In genomic region chr8:83921558-83921957, GRCm38 (mm10) we compare ENCODE assay signal across 8 mouse cellular contexts. TPM values are rescaled to one million over a fixed set of nuclear protein-coding genes. Genes with fewer than 3 reads are reported as not detected.
DNase-seq lines count a peak whose midpoint lies in the region; ATAC-seq lines count a peak whose summit lies in the region.

No protein-coding gene starts in this region.

- peak; percentile 70 for DNase-seq in A20 (ENCODE audit: low read depth, low spot score)
- peak; percentile 88 for DNase-seq in NIH3T3 (ENCODE audit: low read depth)
- peak; percentile 88 for DNase-seq in cerebellum, adult 9-10 months
- peak; percentile 81 to 94 for DNase-seq in frontal cortex, adult 2 months (ENCODE audit: extremely low spot score in 1 of 2, low spot score in 1 of 2)
- peak; percentile 78 to 93 for DNase-seq in layer of hippocampus, adult 18-20 months (ENCODE audit: low spot score in 2 of 2)
- DNase-seq in ovary, postnatal 36 days (ENCODE audit: low spot score), result peak; percentile 58
- DNase-seq in thymus, postnatal 4 days, result peak; percentile 89

- H3K9ac ChIP-seq in lung, embryonic 16.5 days (ENCODE audit: low read length), result no peak overlapping the region

- peaks cover 32% of the 10 kb centered on the region for H3K36me3 ChIP-seq in lung, embryonic 16.5 days (ENCODE audit: control insufficient read depth, insufficient read depth, low read length)

- no peak overlapping the region for H3K27ac ChIP-seq in lung, embryonic 16.5 days (ENCODE audit: low read length)

- H3K27me3 ChIP-seq in lung, embryonic 16.5 days (ENCODE audit: control insufficient read depth, insufficient read depth, low read depth, low read length), result no peaks in the 10 kb centered on the region

- H3K4me1 ChIP-seq in lung, embryonic 16.5 days (replicated peaks; ENCODE audit: control insufficient read depth, insufficient read depth, low read length), result no peaks in the 10 kb centered on the region

- 60% methylated on average over 3 of the region's 3 CpGs for WGBS in lung, embryonic 16.5 days

- H3K9me3 ChIP-seq in lung, embryonic 16.5 days (ENCODE audit: control insufficient read depth, low read length), result no peaks in the 10 kb centered on the region

- no peak overlapping the region for H3K4me3 ChIP-seq in lung, embryonic 16.5 days (ENCODE audit: low read length)

- peak; percentile 23; the same call in 1 of the 2 replicates for ATAC-seq in lung, embryonic 16.5 days (ENCODE audit: low read depth)

- no peak overlapping the region for H3K4me2 ChIP-seq in lung, embryonic 16.5 days (ENCODE audit: low read depth, low read length)

RNA-seq across cellular contexts. Expression of gene Adgrl1, which starts 21.7 kb away (rescaled TPM):
- 199 and 247 TPM in 2 replicates for polyA plus RNA-seq in frontal cortex, adult 2 months (2012; rRNA removed)
- total RNA-seq in layer of hippocampus, adult 18-20 months (2021), result 100 to 1,000 TPM; 306 to 309 TPM
- polyA plus RNA-seq in lung, embryonic 16.5 days (2015; fragmentation: Nextera tagmentation; extraction: Ambion mirVana), result 14.8 and 16.1 TPM in 2 replicates

RNA-seq across cellular contexts. Expression of gene Gm10644, which starts 33.4 kb away (rescaled TPM):
- 0.63 and 0.68 TPM in 2 replicates for polyA plus RNA-seq in frontal cortex, adult 2 months (2012; rRNA removed)
- under 1 TPM; 0.68 to 0.72 TPM for total RNA-seq in layer of hippocampus, adult 18-20 months (2021)
- polyA plus RNA-seq in lung, embryonic 16.5 days (2015; fragmentation: Nextera tagmentation; extraction: Ambion mirVana), result 0.69 and 1.1 TPM in 2 replicates

RNA-seq across cellular contexts. Expression of gene Asf1b, which starts 33.7 kb away (rescaled TPM):
- polyA plus RNA-seq in frontal cortex, adult 2 months (2012; rRNA removed), result 1.2 and 1.6 TPM in 2 replicates
- under 1 TPM; 0.36 to 0.47 TPM for total RNA-seq in layer of hippocampus, adult 18-20 months (2021)
- 76.7 and 82.8 TPM in 2 replicates for polyA plus RNA-seq in lung, embryonic 16.5 days (2015; fragmentation: Nextera tagmentation; extraction: Ambion mirVana)

RNA-seq across cellular contexts. Expression of gene Prkaca, which starts 51.2 kb away (rescaled TPM):
- polyA plus RNA-seq in frontal cortex, adult 2 months (2012; rRNA removed), result 161 and 176 TPM in 2 replicates
- 100 to 1,000 TPM; 274 to 277 TPM for total RNA-seq in layer of hippocampus, adult 18-20 months (2021)
- 103 and 133 TPM in 2 replicates for polyA plus RNA-seq in lung, embryonic 16.5 days (2015; fragmentation: Nextera tagmentation; extraction: Ambion mirVana)

Comparison
In these comparisons a context has a peak if more than half of its experiments do, and no peak if none do; other contexts are left out.
1. RNA of gene Adgrl1, which starts 21.7 kb away (polyA plus RNA-seq): 199 to 247 TPM in frontal cortex, adult 2 months; 14.8 to 16.1 TPM in lung, embryonic 16.5 days; every median in the first group is over 10 times any median in the second.
2. RNA of gene Asf1b, which starts 33.7 kb away (polyA plus RNA-seq): 76.7 to 82.8 TPM in lung, embryonic 16.5 days; 1.2 to 1.6 TPM in frontal cortex, adult 2 months; every median in the first group is over 10 times any median in the second.
3. Peak in every context shown above with its lines, with median percentiles within 50 percentile points of each other: DNase-seq.